Mouse (Mus musculus) embryonic facial prominence, embryonic 11.5 days (tissue): ENCODE measurements around the gene Grin1. TPM values are rescaled to one million over a fixed set of nuclear protein-coding genes. Genes with fewer than 3 reads are reported as not detected.

Experiments used
- ATAC-seq: fragments of 200-750 bp; cut with Nextera tagmentation; replicated peaks from 2 replicates; pipeline ENCODE4 v1.8.0; 2017; ENCODE audit warnings: low read depth; ENCODE audit not compliant: insufficient number of reproducible peaks, low FRiP score, low TSS enrichment
- DNase-seq: peaks from one replicate; pipeline ENCODE4 v3.0.0-alpha.2; 2015; ENCODE audit warnings: low spot score
- H3K27ac ChIP-seq: fragments of 300-500 bp; sonication (generic); replicated peaks from 2 replicates; pipeline ENCODE4 v1.5.1; 2014; ENCODE audit warnings: mild to moderate bottlenecking, low read depth, low read length, control low read depth
- H3K27me3 ChIP-seq: fragments of 300-500 bp; sonication (generic); 2 replicates; pipeline ENCODE4 v1.6.1; 2014; ENCODE audit warnings: mild to moderate bottlenecking, low read length, moderate library complexity, mixed read lengths; ENCODE audit not compliant: control insufficient read depth, insufficient read depth
- H3K36me3 ChIP-seq: fragments of 300-500 bp; sonication (generic); replicated peaks from 2 replicates; pipeline ENCODE4 v1.6.1; 2014; ENCODE audit warnings: low read depth, mild to moderate bottlenecking, low read length, moderate library complexity, mixed read lengths; ENCODE audit not compliant: control insufficient read depth, insufficient read depth
- H3K4me1 ChIP-seq: fragments of 300-500 bp; sonication (generic); 2 replicates; pipeline ENCODE4 v1.6.1; 2014; ENCODE audit warnings: low read length, mixed read lengths; ENCODE audit not compliant: control insufficient read depth, insufficient read depth
- H3K4me2 ChIP-seq: fragments of 300-500 bp; sonication (generic); 2 replicates; pipeline ENCODE4 v1.6.1; 2014; ENCODE audit warnings: low read depth, mild to moderate bottlenecking, control low read depth, low read length, moderate library complexity
- H3K4me3 ChIP-seq: fragments of 300-500 bp; sonication (generic); 2 replicates; pipeline ENCODE4 v1.5.1; 2014; ENCODE audit warnings: low read depth, low read length, control low read depth
- H3K9ac ChIP-seq: fragments of 300-500 bp; sonication (generic); replicated peaks from 2 replicates; pipeline ENCODE4 v1.6.1; 2014; ENCODE audit warnings: mild to moderate bottlenecking, control low read depth, low read length
- H3K9me3 ChIP-seq: fragments of 300-500 bp; sonication (generic); replicated peaks from 2 replicates; pipeline ENCODE4 v1.6.1; 2016; ENCODE audit warnings: mild to moderate bottlenecking, low read length, inconsistent platforms, mixed read lengths; ENCODE audit not compliant: control insufficient read depth
- WGBS: fragments of 180-500 bp; shearing (Covaris S2); extraction: QIAGEN DNeasy Blood & Tissue Kit; methylation state at CpG from one replicate; pipeline ENCODE4 v1.1.7; 2014; 5-methylcytosine and 5-hydroxymethylcytosine counted together
- polyA plus RNA-seq: library from polyadenylated mRNA; unstranded; fragments of >200 nt; fragmentation: Nextera tagmentation; extraction: Ambion mirVana; gene quantifications from 2 replicates; pipeline ENCODE4 v1.2.1, GENCODE M21; 2014

The Grin1 gene
- polyA plus RNA-seq, 1 experiment from 2014 or later: 1.6 TPM

DNA sequence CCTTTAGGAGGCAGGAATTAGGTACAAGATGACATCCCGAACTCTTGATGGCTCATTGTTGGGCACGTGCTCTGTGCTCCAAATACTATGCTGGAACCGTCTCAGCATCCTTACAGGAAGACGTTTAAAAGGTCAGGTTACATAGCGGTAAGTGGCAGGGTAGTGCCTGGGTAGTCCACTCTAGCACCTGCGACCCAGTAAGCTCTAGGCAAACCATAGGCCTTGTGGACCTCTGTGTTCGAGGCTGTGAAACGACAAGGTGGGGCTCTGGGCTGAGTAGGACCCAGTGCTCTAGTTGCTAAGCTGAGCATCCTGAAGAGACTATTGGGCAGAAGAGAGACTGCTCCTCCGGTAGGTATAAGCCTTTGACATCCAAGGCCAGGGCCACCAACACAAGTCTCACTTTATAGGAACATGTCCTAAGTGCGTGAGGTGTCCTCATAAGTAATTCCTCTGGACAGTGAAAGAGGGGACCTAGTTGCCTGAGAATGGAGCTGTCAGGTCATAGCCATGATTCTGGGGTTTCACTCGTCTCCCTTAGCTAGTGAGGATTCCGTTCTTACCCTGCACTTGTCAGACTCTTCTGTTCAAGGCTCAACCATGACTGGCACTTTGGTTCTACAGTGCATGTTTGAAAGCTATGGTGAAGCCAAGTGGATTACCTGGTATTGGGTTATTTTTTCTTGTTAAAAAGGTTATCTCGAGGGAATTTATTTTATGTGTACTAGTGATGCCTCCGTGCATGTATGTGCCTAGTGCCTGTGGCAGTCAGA lies 13.2 kb downstream of the Grin1 start:
- Histone ChIP-seq H3K4me3 (peak overlapping the region; percentile 38), H3K36me3 (no peaks in the 10 kb centered on the region), H3K4me1 (no peaks in the 10 kb centered on the region), H3K9ac (no peak overlapping the region; the same call in 1 of the 2 replicates), H3K27ac (no peak overlapping the region), H3K27me3 (peaks cover 23% of the 10 kb centered on the region), H3K9me3 (no peaks in the 10 kb centered on the region), H3K4me2 (peak overlapping the region; percentile 68)
- DNase-seq (no peak), ATAC-seq (no peak)
- WGBS: 47% methylated on average over 14 of the region's 14 CpGs

DNA sequence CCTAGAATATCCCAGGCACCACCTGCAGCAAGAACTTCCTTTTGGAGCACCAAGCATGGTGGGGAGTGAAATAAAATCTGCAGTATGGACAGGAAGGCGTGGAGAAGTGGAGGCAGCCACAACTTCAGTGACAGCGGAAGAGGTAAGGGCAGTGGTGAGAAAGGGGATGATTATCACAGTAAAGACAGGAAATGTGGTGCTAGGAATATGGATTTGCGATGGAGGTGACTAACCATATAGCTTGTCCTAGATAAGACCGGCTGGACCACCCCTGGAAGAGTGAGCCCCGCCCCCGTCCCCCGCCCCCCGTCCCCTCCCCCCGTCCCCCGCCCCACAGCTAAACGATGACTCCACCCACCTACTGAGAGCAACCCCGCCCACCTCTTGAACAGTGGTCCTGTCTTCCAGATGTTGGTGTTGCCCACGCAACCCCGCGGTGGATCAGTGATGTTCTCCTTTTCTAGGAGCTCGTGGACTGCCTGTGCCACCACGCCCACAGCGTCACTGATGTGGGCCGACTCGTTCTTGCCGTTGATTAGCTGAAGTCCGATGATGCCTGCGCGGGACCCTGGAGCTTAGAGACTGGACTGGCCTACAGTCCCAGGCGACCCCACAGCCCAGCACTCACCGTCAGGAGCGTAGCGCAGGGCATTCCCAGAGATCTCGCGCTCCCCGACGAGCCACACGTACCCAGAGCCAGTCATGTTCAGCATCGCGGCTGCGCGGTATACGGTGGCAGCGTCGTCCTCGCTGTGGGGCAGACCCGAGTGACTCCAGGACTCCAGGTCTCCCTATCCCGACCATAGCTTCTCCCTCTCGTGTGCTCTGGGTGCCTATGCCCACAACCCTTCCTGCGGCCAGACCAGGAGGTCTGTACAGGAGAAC lies 14.1 kb downstream of the Grin1 start:
- Histone ChIP-seq H3K36me3 (no peaks in the 10 kb centered on the region), H3K9ac (peak overlapping the region; percentile 22), H3K27me3 (peaks cover 16% of the 10 kb centered on the region), H3K4me1 (no peaks in the 10 kb centered on the region), H3K4me2 (peak overlapping the region; percentile 68), H3K4me3 (peak overlapping the region; percentile 38), H3K27ac (no peak overlapping the region), H3K9me3 (no peaks in the 10 kb centered on the region)
- ATAC-seq: peak; percentile 87
- WGBS: 3% methylated on average over 38 of the region's 45 CpGs
- DNase-seq: peak; percentile 71

DNA sequence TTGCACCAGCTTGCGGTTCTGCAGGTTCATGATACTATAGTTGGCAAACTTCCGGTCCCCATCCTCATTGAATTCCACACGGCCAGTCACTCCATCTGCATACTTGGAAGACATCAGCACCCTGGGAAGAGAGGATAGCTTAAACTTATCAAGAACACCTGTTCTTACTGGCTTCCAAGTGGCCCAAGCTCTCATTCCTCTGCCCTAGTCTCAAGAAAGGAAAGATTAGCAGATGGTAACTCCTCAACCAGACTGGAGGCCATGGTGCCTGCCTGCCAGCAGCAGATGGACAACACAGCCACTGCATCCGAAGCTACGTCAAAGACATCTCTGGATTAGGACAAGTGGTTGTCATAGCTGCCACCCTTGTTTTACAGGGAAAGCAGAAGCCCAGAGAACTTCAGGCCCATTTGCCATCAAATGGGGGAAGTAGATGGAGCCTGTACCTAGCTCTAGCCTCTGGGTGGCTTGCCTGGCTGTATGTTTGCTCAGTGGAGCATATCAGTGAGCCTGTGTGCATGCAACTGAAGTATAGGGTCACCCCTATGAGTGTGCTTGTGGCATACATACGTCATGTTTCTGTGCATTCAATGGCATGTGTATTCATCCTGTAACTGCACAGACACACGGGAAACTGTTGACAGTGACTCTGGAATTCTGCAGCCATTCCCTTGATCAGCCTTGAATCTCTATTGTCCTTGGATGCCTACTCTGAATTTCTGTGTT lies 14.9 kb downstream of the Grin1 start:
- 76% methylated on average over 7 of the region's 7 CpGs for WGBS
- no peak for ATAC-seq

DNA sequence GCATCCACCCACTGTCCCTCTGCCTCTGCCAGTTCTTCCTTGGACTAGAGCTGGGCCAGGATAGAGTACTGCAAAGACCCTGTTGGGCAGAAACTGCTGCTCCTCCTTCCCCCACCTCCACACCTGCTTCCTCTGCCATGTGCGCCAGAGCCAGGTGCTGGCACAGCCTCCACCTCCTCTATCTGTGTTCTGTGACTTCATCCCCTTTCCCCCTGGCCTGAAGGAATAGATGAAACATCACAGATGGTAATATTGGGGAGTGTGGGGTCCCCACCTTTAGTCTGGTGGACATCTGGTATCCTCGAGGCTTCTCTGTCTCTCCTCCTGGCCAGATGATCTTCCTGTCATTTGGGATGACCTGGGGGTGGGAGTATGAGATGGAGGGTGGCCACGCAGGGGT lies 15.5 kb downstream of the Grin1 start:
- no peak for ATAC-seq
- Histone ChIP-seq H3K36me3 (no peaks in the 10 kb centered on the region), H3K9ac (no peak overlapping the region), H3K27me3 (peaks cover 15% of the 10 kb centered on the region), H3K4me1 (no peaks in the 10 kb centered on the region), H3K4me2 (no peak overlapping the region), H3K27ac (no peak overlapping the region), H3K9me3 (no peaks in the 10 kb centered on the region), H3K4me3 (no peak overlapping the region)
- WGBS: 62% methylated on average over 3 of the region's 3 CpGs
- no peak for DNase-seq

More for the DNA sequence above, 14.9 kb downstream of the Grin1 start:
- Histone ChIP-seq H3K27ac (no peak overlapping the region), H3K4me3 (no peak overlapping the region), H3K4me2 (peak overlapping the region; percentile 68; the same call in 1 of the 2 replicates), H3K9me3 (no peaks in the 10 kb centered on the region), H3K4me1 (no peaks in the 10 kb centered on the region), H3K36me3 (no peaks in the 10 kb centered on the region), H3K27me3 (peaks cover 15% of the 10 kb centered on the region), H3K9ac (no peak overlapping the region)
- DNase-seq: no peak

DNA sequence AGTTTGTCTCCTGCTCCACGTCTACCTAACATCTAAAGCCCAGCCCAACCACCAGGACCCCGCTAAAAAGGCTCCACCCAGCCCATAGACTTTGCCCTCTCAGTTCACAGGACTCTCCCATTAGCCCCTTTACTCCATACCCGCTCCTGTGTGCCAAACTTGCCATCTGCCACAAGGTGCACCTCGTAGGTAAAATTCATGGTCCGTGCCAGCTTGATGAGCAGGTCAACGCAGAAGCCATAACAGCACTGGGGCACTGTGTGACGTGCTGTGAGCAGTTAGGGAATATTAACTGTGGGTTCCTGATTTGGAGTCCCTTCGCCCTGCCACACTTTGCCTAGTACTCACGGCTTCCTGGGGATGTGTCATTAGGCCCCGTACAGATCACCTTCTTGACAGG lies 20.9 kb downstream of the Grin1 start:
- Histone ChIP-seq H3K27ac (no peak overlapping the region), H3K4me1 (no peaks in the 10 kb centered on the region), H3K4me2 (no peak overlapping the region), H3K4me3 (no peak overlapping the region), H3K9me3 (no peaks in the 10 kb centered on the region), H3K36me3 (no peaks in the 10 kb centered on the region), H3K27me3 (peaks cover 4% of the 10 kb centered on the region; the same call in 1 of the 2 replicates), H3K9ac (no peak overlapping the region)
- DNase-seq (no peak), ATAC-seq (no peak)
- 79% methylated on average over 10 of the region's 10 CpGs for WGBS

DNA sequence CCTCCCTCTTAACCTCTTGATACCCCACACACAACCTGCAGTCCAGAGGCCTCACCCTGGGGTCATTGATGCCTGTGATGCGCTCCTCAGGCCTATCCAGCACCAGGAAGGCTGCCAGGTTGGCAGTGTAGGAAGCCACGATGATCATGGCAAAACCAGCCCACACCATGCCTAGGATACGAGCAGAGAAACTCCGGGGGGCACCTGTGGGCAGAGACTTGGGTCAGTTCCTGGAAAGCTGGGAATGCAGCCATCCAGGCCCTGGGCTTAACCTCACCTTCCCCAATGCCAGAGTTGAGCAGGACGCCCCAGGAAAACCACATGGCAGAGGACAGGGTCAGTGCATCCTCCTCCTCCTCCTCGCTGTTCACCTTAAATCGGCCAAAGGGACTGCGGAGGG lies 21.9 kb downstream of the Grin1 start:
- ATAC-seq (no peak), DNase-seq (no peak)
- H3K27ac ChIP-seq: no peak overlapping the region
- H3K4me3 ChIP-seq: no peak overlapping the region
- 77% methylated on average over 8 of the region's 8 CpGs for WGBS
- no peak overlapping the region for H3K9ac ChIP-seq
- H3K36me3 ChIP-seq: no peaks in the 10 kb centered on the region
- no peaks in the 10 kb centered on the region for H3K9me3 ChIP-seq
- peaks cover 13% of the 10 kb centered on the region for H3K27me3 ChIP-seq
- no peak overlapping the region for H3K4me2 ChIP-seq
- H3K4me1 ChIP-seq: peaks cover under 1% of the 10 kb centered on the region; the same call in 1 of the 2 replicates

DNA sequence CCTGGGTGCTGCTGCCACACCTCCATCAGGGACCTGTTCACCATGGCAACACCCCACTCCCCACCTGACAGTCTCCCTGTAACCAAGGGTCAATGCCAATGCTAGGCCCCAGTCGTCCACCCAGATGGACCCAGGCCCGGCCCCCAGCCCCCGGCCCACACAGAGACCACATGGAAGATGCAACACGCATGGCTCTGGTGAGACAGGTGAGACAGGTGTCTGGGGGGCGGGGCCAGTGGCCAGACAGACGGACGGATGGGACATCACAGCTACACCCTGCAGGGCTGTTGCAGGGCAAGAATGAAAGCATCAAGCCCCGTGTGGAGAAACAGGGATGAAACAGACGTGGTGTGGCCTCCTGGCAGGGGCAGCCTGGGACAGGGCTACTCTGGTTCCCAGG lies 25.3 kb downstream of the Grin1 start:
- Histone ChIP-seq H3K4me1 (peaks cover 3% of the 10 kb centered on the region; the same call in 1 of the 2 replicates), H3K27me3 (peaks cover 47% of the 10 kb centered on the region), H3K27ac (no peak overlapping the region), H3K4me2 (no peak overlapping the region), H3K36me3 (no peaks in the 10 kb centered on the region), H3K9ac (no peak overlapping the region), H3K4me3 (no peak overlapping the region), H3K9me3 (no peaks in the 10 kb centered on the region)
- no peak for DNase-seq
- no peak for ATAC-seq
- WGBS: 74% methylated on average over 9 of the region's 9 CpGs
